Mouse (Mus musculus) liver, adult 2 months (tissue): ENCODE data around the gene Rrp7a.

Experiments
- CTCF ChIP-seq: fragments of 200-500 bp; IDR thresholded peaks from 2 replicates; pipeline ENCODE4 v1.5.1; 2011; ENCODE audit warnings: low read depth, low read length, control low read depth
- POLR2A ChIP-seq: fragments of 200-500 bp; IDR thresholded peaks from 2 replicates; pipeline ENCODE4 v1.6.1; 2011; ENCODE audit warnings: low read length, control low read depth; ENCODE audit not compliant: insufficient read depth; ENCODE audit errors: extremely low read depth

DNA sequence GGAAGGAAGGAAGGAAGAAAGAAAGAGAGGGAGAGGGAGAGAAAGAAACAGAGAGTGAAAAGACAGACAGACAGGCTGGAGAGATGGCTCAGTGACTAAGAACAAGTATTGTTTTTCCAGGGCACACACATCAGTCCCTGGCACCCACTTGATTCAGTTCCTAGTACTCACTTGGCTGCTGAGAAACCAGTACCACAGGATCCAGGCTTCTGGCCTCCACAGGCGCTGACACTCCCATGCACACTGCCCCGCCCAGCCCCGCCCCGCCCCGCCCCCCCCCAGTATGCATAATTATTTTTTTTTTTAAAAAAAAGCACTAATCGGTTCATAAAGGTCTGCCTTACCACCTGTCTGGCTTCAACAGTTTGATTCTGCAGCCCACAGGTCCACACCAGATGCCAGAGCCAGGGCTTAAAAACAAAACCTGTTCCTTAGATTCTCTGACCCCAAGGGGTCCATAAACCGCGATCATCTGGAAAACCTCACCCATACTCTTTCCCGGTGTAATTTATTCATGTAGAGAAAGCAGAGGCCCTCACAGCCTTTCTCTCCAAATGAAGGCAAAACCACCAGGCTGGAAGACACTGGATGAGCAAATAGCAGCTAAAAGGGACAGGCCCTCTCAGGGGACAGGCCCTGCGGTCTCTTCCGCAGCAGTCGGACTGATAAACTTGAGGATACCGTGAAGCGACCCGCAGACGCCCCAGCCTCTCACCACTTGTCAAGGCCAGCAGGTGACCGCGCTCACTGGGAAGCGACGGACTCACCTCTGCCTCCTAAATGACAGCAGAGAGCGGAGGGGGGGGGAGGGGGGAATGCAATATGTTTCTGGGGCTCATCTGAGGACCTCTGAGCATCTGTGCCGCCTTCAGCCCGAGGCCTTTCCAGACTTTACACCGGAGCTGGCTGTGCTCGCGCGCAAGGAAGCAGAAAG lies 33.8 kb downstream of the Rrp7a start:
- TF ChIP-seq CTCF: no peak
- no peak for TF ChIP-seq POLR2A
